Mouse (Mus musculus) CH12.LX (cell line): ENCODE measurements around the gene Hoxc5.

Experiments
- CHD1 ChIP-seq: IDR thresholded peaks from 2 replicates; pipeline ENCODE4 v1.6.1; 2012; ENCODE audit warnings: low read depth, low read length, improper control_type of control experiment, inconsistent platforms
- CTCF ChIP-seq, 2 experiments: IDR thresholded peaks in 1 of 2; conservative IDR thresholded peaks in 1 of 2; 2 replicates each; pipeline ENCODE4 v1.5.1; 2011 to 2012; ENCODE audit warnings: low read depth in 2 of 2, low read length in 2 of 2, improper control_type of control experiment in 1 of 2, inconsistent platforms in 1 of 2, mild to moderate bottlenecking in 1 of 2, moderate library complexity in 1 of 2
- EP300 ChIP-seq: IDR thresholded peaks from 2 replicates; pipeline ENCODE4 v1.6.1; 2011; ENCODE audit warnings: low read length, improper control_type of control experiment
- UBTF ChIP-seq: IDR thresholded peaks from 2 replicates; pipeline ENCODE4 v1.6.1; 2012; ENCODE audit warnings: low read depth, mild to moderate bottlenecking, inconsistent platforms, low read length, improper control_type of control experiment, moderate library complexity
- USF1 ChIP-seq: IDR thresholded peaks from 2 replicates; pipeline ENCODE4 v1.6.1; 2014; ENCODE audit warnings: low read depth, mild to moderate bottlenecking, inconsistent platforms, low read length, improper control_type of control experiment
- ZC3H11A ChIP-seq: IDR thresholded peaks from 2 replicates; pipeline ENCODE4 v1.6.1; 2012; ENCODE audit warnings: low read depth, mild to moderate bottlenecking, inconsistent platforms, low read length, improper control_type of control experiment

DNA sequence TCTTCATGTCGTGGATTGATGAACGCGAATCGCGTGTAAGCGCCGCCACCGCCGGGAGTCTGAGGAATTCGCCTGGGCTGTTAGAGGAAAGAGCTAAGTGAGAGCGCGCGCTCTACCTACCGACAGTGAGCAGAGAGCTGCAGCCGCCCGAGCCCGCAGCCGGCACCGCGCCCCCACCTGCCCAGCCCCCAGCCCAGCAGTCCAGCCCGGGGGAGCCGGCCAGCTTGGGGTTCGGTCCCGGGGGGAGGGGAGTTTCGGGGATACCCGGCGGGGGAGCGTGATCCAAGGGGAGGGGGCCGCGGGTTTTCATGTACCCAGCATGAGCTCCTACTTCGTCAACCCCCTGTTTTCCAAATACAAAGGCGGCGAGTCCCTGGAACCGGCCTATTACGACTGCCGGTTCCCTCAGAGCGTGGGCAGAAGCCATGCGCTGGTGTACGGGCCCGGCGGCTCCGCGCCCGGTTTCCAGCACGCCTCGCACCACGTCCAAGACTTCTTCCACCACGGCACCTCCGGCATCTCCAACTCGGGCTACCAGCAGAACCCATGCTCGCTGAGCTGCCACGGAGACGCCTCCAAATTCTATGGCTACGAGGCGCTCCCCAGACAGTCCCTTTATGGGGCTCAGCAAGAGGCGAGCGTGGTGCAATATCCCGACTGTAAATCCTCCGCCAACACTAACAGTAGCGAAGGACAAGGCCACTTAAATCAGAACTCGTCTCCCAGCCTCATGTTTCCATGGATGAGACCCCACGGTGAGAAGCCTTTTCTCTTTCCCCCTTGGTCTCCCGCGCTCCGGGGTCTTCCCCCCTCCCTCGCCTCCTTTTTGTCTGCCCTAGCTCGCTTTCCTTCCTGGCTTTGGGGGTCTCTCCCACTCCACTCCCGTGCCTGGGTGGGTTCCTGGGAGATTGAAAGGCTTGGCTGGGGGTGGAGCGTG lies 23.5 kb downstream of the Hoxc5 start, which contains the start of gene Hoxc8:
- no peak for TF ChIP-seq CTCF (conservative IDR thresholded peaks at IDR 0.05 in 1 of 2, IDR thresholded peaks at IDR 0.05 in 1 of 2; ENCODE audit: low read depth in 2 of 2, low read length in 2 of 2)
- TF ChIP-seq ZC3H11A, result no peak
- TF ChIP-seq USF1, result no peak
- TF ChIP-seq UBTF, result no peak
- TF ChIP-seq EP300, result no peak
- TF ChIP-seq CHD1, result no peak
